Mouse (Mus musculus) spleen, postnatal 36 days (tissue): ENCODE results near the gene Homer2.

ENCODE experiments used
- DNase-seq, 2 experiments: peaks; one replicate each; pipeline ENCODE4 v3.0.0; 2022; ENCODE audit warnings: low spot score in 2 of 2, mixed read lengths in 1 of 2

The Homer2 gene

GRCm38 (mm10) chr7:81698357-81698756 lies 9.0 kb downstream of the Homer2 start:
- no peak for DNase-seq

GRCm38 (mm10) chr7:81697954-81698353 lies 9.4 kb downstream of the Homer2 start:
- no peak for DNase-seq

GRCm38 (mm10) chr7:81695763-81696533 lies 11.4 kb downstream of the Homer2 start:
- no peak for DNase-seq

GRCm38 (mm10) chr7:81691067-81691466 lies 16.3 kb downstream of the Homer2 start:
- DNase-seq = no peak

GRCm38 (mm10) chr7:81689116-81689681 lies 18.1 kb downstream of the Homer2 start:
- no peak for DNase-seq

GRCm38 (mm10) chr7:81688378-81688777 lies 18.9 kb downstream of the Homer2 start:
- DNase-seq = no peak

- no peak for DNase-seq
These were observed 19.5 kb downstream of the Homer2 start for GRCm38 (mm10) chr7:81687684-81688316.

- DNase-seq = no peak
These were observed 22.0 kb downstream of the Homer2 start for GRCm38 (mm10) chr7:81685375-81685774.

GRCm38 (mm10) chr7:81683779-81684422 lies 23.4 kb downstream of the Homer2 start:
- DNase-seq = no peak

GRCm38 (mm10) chr7:81681386-81681785 lies 25.9 kb downstream of the Homer2 start:
- DNase-seq = no peak

- no peak for DNase-seq
These were observed 33.8 kb downstream of the Homer2 start for GRCm38 (mm10) chr7:81673359-81674013.

- DNase-seq = no peak
These were observed 34.5 kb downstream of the Homer2 start for GRCm38 (mm10) chr7:81672735-81673291.

- DNase-seq = no peak
These were observed 40.2 kb downstream of the Homer2 start for GRCm38 (mm10) chr7:81667156-81667555.

GRCm38 (mm10) chr7:81666585-81666984 lies 40.7 kb downstream of the Homer2 start:
- no peak for DNase-seq

GRCm38 (mm10) chr7:81663057-81663456 lies 44.3 kb downstream of the Homer2 start:
- no peak for DNase-seq

GRCm38 (mm10) chr7:81657631-81658347 lies 49.5 kb downstream of the Homer2 start:
- DNase-seq = no peak

- DNase-seq = no peak
These were observed 50.3 kb downstream of the Homer2 start for GRCm38 (mm10) chr7:81657055-81657454.

GRCm38 (mm10) chr7:81656635-81657034 lies 50.7 kb downstream of the Homer2 start:
- no peak for DNase-seq

- DNase-seq = no peak
These were observed 52.2 kb downstream of the Homer2 start for GRCm38 (mm10) chr7:81654946-81655718.

- no peak for DNase-seq
These were observed 53.3 kb downstream of the Homer2 start for GRCm38 (mm10) chr7:81653988-81654387.
